Mouse (Mus musculus) limb, embryonic 13.5 days (tissue): ENCODE measurements at regions not wholly inside any gene's neighbourhood (a gene's known extent, or its start where the extent isn't known, plus 50 kb on each side); places are given as distances from the start of the nearest gene placed in this dataset.

Source experiments
- ATAC-seq: fragments of 200-750 bp; cut with Nextera tagmentation; 2 replicates; pipeline ENCODE4 v1.8.0; 2017; ENCODE audit warnings: low read depth, moderate number of reproducible peaks, moderate TSS enrichment; ENCODE audit not compliant: low FRiP score
- H3K27ac ChIP-seq: fragments of 300-500 bp; sonication (generic); 2 replicates; pipeline ENCODE4 v1.5.1; 2015; ENCODE audit warnings: inconsistent platforms, mild to moderate bottlenecking, moderate library complexity
- H3K27me3 ChIP-seq: fragments of 300-500 bp; sonication (generic); 2 replicates; pipeline ENCODE4 v1.6.1; 2015; ENCODE audit warnings: mild to moderate bottlenecking, inconsistent platforms
- H3K36me3 ChIP-seq: fragments of 300-500 bp; sonication (generic); 2 replicates; pipeline ENCODE4 v1.6.1; 2015; ENCODE audit warnings: inconsistent platforms, mild to moderate bottlenecking, moderate library complexity
- H3K4me1 ChIP-seq: fragments of 300-500 bp; sonication (generic); 2 replicates; pipeline ENCODE4 v1.6.1; 2015; ENCODE audit warnings: inconsistent platforms
- H3K4me2 ChIP-seq: fragments of 300-500 bp; sonication (generic); replicated peaks from 2 replicates; pipeline ENCODE4 v1.6.1; 2015; ENCODE audit warnings: inconsistent platforms, mild to moderate bottlenecking, moderate library complexity
- H3K4me3 ChIP-seq: fragments of 300-500 bp; sonication (generic); 2 replicates; pipeline ENCODE4 v1.5.1; 2015; ENCODE audit warnings: moderate library complexity, mild to moderate bottlenecking, inconsistent platforms
- H3K9ac ChIP-seq: fragments of 300-500 bp; sonication (generic); 2 replicates; pipeline ENCODE4 v1.6.1; 2015; ENCODE audit warnings: mild to moderate bottlenecking, inconsistent platforms
- H3K9me3 ChIP-seq: fragments of 300-500 bp; sonication (generic); 2 replicates; pipeline ENCODE4 v1.6.1; 2016; ENCODE audit warnings: inconsistent platforms
- WGBS: fragments of 180-500 bp; shearing (Covaris S2); methylation state at CpG from one replicate; pipeline ENCODE4 v1.1.7; 2015; 5-methylcytosine and 5-hydroxymethylcytosine counted together

DNA sequence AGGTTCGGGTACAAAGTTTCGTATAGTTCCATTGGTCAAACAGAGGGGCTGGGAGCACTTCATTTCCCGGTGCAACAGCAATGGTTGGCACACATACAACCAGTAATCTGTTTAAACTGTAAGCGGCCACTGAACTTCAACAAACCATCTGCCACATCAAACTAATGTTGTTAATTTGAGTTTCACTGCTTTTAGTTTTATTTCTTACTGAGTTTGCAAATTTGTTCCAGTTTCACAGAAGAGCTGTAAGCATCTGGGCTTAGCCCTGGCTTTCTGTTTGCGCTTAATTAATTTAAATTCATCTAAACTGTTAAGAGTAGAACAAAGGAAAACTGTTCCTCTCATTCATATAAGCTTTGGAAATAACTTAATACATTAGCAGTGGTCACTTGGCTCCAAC, 176.0 kb downstream of the Mreg start:
- H3K27ac ChIP-seq = no peak overlapping the region
- H3K36me3 ChIP-seq = no peaks in the 10 kb centered on the region
- H3K4me3 ChIP-seq = no peak overlapping the region
- H3K27me3 ChIP-seq = no peaks in the 10 kb centered on the region
- H3K4me2 ChIP-seq = no peak overlapping the region
- WGBS = 70% methylated on average over 5 of the region's 5 CpGs
- H3K4me1 ChIP-seq = peaks cover 10% of the 10 kb centered on the region
- no peak for ATAC-seq
- H3K9ac ChIP-seq = no peak overlapping the region
- no peaks in the 10 kb centered on the region for H3K9me3 ChIP-seq

DNA sequence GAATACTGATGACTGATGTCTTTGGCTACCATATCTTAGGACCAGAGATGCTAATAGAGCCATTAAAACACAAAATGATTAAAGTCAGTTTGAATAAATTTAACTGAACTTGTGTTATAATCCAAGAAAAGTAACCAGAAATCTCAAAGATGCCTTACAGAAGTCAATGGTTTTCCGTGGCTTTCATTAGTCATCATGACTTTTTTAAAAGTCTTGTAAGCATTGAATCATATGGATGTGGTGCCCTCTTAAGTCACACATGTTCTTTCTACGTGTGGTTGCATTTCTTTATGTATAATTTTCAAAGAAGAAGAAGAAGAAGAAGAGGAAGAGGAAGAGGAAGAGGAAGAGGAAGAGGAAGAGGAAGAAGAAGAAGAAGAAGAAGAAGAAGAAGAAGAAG, 178.2 kb downstream of the Mreg start:
- Histone ChIP-seq H3K9ac (no peak overlapping the region), H3K9me3 (no peaks in the 10 kb centered on the region), H3K4me2 (no peak overlapping the region), H3K36me3 (no peaks in the 10 kb centered on the region), H3K4me3 (no peak overlapping the region), H3K27ac (no peak overlapping the region), H3K4me1 (peaks cover 13% of the 10 kb centered on the region), H3K27me3 (no peaks in the 10 kb centered on the region)
- WGBS = 88% methylated on average over 2 of the region's 2 CpGs
- no peak for ATAC-seq

GRCm38 (mm10) chr1:72032214-72032613, 179.9 kb downstream of the Mreg start:
- no peaks in the 10 kb centered on the region for H3K36me3 ChIP-seq
- 86% methylated on average over 4 of the region's 4 CpGs for WGBS
- H3K27ac ChIP-seq = no peak overlapping the region
- no peaks in the 10 kb centered on the region for H3K9me3 ChIP-seq
- no peak overlapping the region for H3K4me2 ChIP-seq
- no peak overlapping the region for H3K4me3 ChIP-seq
- ATAC-seq = no peak
- no peak overlapping the region for H3K9ac ChIP-seq
- no peaks in the 10 kb centered on the region for H3K27me3 ChIP-seq
- 0 out of 2 replicates have a peak, but pooled peaks cover 3% of the 10 kb centered on the region for H3K4me1 ChIP-seq

DNA sequence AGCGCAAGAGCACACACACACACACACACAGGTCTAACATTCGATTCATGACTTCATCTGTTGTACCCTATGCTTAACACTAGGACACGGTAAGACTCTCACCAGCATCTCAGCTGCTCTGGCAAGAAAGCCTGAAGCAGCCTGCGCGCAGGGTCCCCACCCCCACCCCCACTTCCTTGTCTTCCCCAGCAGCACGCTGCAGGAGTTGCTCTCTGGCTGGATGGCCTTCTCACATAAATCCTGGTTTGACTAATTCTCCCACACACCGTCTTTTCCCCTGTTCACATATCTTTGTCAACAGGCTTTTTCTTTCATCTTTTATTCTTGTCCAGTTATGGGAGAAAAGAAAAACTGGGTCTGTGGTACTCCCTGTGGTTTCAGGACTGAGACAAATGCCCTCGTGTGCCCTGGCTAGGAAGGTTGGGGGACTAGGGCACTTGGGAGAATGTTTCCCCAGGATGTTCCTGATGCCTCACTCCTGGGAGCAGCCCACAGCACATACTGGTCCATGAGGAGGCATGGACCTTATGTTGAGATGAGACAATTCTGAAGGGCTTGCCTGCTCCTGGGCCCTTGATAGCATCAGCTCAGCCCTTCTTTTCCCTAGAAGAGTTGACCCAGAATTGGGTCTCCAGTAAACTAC, 181.2 kb downstream of the Mreg start:
- no peak overlapping the region for H3K27ac ChIP-seq
- no peak overlapping the region for H3K9ac ChIP-seq
- H3K36me3 ChIP-seq = no peaks in the 10 kb centered on the region
- no peaks in the 10 kb centered on the region for H3K27me3 ChIP-seq
- WGBS = 54% methylated on average over 8 of the region's 8 CpGs
- no peaks in the 10 kb centered on the region for H3K9me3 ChIP-seq
- ATAC-seq = no peak
- H3K4me1 ChIP-seq = 0 out of 2 replicates have a peak, but pooled peaks cover 3% of the 10 kb centered on the region
- H3K4me2 ChIP-seq = no peak overlapping the region
- no peak overlapping the region for H3K4me3 ChIP-seq

- Histone ChIP-seq H3K4me1 (0 out of 2 replicates have a peak, but pooled peaks cover 3% of the 10 kb centered on the region), H3K4me2 (no peak overlapping the region), H3K27ac (no peak overlapping the region), H3K9ac (no peak overlapping the region), H3K9me3 (no peaks in the 10 kb centered on the region), H3K36me3 (no peaks in the 10 kb centered on the region), H3K27me3 (no peaks in the 10 kb centered on the region), H3K4me3 (no peak overlapping the region)
- no peak for ATAC-seq
- WGBS = 72% methylated on average over 6 of the region's 6 CpGs
Measured at GRCm38 (mm10) chr1:72029625-72030024, 182.5 kb downstream of the Mreg start.

DNA sequence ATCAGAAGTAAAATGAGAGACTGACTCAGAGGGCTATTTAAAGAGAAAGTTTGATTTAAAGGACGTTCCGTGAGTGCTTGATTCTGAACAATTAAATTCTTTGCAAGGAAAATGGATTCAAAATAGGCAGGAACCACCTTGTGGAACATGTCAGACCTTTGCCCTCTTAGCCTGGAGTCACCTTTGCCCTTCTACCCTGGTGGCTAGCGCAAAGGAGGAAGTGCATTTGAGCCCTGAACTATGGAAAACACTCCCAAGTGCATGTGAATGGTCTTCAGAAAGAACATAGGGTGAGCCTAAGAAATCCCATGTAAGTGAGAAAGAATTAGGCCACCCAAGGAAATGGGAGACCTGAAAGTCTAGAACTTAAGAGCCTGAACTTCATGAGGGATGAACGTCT, 185.2 kb downstream of the Mreg start:
- Histone ChIP-seq H3K4me3 (no peak overlapping the region), H3K4me2 (no peak overlapping the region), H3K27ac (no peak overlapping the region), H3K9me3 (no peaks in the 10 kb centered on the region), H3K36me3 (no peaks in the 10 kb centered on the region), H3K27me3 (no peaks in the 10 kb centered on the region), H3K9ac (no peak overlapping the region), H3K4me1 (0 out of 2 replicates have a peak, but pooled peaks cover 3% of the 10 kb centered on the region)
- 92% methylated on average over 4 of the region's 4 CpGs for WGBS
- ATAC-seq = no peak

DNA sequence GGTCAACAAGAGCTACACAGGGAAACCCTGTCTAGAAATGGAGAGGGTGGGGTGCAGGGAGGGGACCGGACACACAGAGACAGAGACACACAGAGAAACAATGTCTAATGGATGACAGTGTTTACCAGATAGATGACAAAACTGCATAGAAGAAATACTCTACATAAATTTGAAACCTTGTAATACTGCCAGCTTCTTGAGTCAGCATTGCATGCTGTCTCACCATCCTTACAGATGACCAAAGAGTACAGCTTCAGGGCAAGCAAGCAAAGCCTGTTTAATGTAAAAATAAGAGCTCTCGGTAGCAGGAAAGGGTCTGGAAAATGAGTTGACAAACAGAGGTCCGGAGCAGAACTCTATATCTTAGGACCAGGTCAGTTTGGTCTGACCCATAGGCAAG, 189.5 kb downstream of the Mreg start:
- H3K27me3 ChIP-seq = no peaks in the 10 kb centered on the region
- H3K36me3 ChIP-seq = no peaks in the 10 kb centered on the region
- no peaks in the 10 kb centered on the region for H3K9me3 ChIP-seq
- peaks cover 21% of the 10 kb centered on the region for H3K4me1 ChIP-seq
- H3K27ac ChIP-seq = no peak overlapping the region
- WGBS = 86% methylated on average over 3 of the region's 3 CpGs
- H3K4me3 ChIP-seq = no peak overlapping the region
- H3K9ac ChIP-seq = no peak overlapping the region
- H3K4me2 ChIP-seq = no peak overlapping the region
- no peak for ATAC-seq

DNA sequence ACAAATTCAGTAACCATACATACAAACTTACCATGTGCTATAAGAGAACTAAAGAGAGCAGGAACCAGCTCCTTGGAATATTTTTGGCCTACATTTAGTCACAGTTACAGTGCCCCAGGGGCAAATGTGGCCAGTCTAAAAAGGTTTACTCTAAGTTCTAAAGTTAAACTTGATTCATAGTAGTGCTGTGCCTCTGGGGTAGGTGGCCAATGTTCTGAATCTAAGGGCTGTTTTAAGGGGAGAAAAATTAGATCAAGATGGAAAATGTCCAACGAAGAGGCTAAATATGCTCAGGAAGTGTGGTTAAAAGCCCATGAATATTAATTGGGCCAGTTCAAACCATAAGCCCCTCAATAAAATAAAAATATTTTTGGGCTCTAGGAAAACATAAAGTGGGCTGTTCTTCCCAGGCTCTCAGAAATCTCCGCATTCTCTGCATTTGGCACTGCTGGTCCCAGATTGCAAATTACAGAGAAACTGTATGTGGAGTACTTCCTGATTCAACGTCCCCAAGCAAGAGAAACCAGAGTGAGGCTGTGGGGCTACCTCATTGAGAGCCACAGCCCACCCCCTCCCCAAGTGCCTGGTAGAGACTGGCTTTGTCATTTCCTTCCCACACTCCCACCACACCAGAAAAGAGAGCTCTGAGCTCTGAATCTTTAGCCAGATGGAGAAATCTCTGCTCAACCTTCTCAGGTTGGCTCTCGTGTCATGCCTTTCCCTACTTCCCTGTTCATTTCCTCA, 193.5 kb downstream of the Mreg start:
- Histone ChIP-seq H3K9ac (no peak overlapping the region), H3K4me3 (no peak overlapping the region), H3K27me3 (no peaks in the 10 kb centered on the region), H3K9me3 (no peaks in the 10 kb centered on the region), H3K4me2 (no peak overlapping the region), H3K36me3 (no peaks in the 10 kb centered on the region), H3K27ac (peak overlapping the region; percentile 86), H3K4me1 (peaks cover 38% of the 10 kb centered on the region)
- WGBS = 18% methylated on average over 4 of the region's 4 CpGs
- peak; percentile 91 for ATAC-seq

DNA sequence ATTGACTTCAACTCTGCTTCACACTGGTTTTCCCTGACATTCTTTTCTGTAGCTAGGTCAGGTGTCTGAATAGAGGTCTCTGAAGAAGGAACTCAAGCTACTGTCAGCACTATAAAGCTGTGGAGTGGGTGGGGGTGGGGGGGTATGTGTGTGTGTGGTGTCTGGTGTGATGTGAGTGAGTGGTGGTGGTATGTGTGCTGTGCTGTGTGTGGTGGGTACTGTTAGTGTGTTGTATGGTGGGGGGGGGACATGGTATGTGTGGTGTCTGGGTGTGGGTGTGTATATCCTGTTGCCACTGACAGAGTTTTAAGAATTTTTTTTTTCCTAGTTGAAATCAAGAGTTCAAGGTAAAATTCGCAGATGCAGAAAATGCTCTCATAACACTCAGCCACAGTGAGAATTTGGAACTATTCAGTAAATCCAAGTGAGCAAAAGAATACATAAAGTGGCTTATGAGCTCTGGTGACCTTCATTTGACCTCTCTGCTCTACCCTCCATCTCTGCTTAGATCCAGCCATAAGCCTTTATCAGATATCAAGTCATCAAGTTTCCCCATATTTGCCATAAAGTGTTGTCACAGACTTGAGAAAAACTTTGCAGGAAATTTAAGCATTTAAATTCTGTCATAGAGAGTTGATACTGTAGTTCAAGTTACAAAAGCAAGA, 194.2 kb downstream of the Mreg start:
- Histone ChIP-seq H3K9me3 (no peaks in the 10 kb centered on the region), H3K4me3 (no peak overlapping the region), H3K36me3 (no peaks in the 10 kb centered on the region), H3K27me3 (no peaks in the 10 kb centered on the region), H3K27ac (peak overlapping the region; percentile 86), H3K4me2 (peak overlapping the region; percentile 32), H3K4me1 (peaks cover 38% of the 10 kb centered on the region), H3K9ac (no peak overlapping the region)
- peak; percentile 74 for ATAC-seq
- 29% methylated on average over 1 of the region's 1 CpGs for WGBS

DNA sequence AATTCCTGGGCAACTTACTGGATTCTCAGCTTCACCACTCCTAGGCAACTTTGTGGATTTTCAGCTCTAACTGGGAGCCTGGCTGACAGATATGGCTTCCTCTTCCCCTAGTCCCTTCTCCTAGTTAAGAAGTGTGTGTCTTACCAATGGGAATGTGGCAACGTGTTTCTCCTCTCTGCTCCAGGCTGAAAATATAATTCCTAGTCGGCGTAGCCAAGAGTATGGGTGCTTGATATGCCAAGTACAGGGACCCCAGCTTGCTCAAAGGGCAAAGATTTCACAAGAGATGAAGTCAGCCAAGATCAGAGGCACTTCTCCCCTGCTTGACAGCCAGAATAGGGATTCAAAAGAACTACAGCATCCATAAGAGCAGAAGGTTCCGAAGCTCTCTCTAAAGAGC, 196.6 kb downstream of the Mreg start:
- H3K9ac ChIP-seq = no peak overlapping the region
- H3K27me3 ChIP-seq = no peaks in the 10 kb centered on the region
- H3K9me3 ChIP-seq = no peaks in the 10 kb centered on the region
- H3K4me2 ChIP-seq = no peak overlapping the region
- peaks cover 38% of the 10 kb centered on the region for H3K4me1 ChIP-seq
- no peak overlapping the region for H3K4me3 ChIP-seq
- no peak overlapping the region for H3K27ac ChIP-seq
- H3K36me3 ChIP-seq = no peaks in the 10 kb centered on the region
- WGBS = 90% methylated on average over 4 of the region's 4 CpGs
- no peak for ATAC-seq

GRCm38 (mm10) chr1:72014580-72014979, 197.5 kb downstream of the Mreg start:
- Histone ChIP-seq H3K9me3 (no peaks in the 10 kb centered on the region), H3K27ac (no peak overlapping the region), H3K36me3 (no peaks in the 10 kb centered on the region), H3K4me2 (no peak overlapping the region), H3K9ac (no peak overlapping the region), H3K27me3 (no peaks in the 10 kb centered on the region), H3K4me3 (no peak overlapping the region), H3K4me1 (peaks cover 35% of the 10 kb centered on the region)
- 54% methylated on average over 2 of the region's 2 CpGs for WGBS
- ATAC-seq = no peak

GRCm38 (mm10) chr1:72013863-72014262, 198.2 kb downstream of the Mreg start:
- H3K9me3 ChIP-seq = no peaks in the 10 kb centered on the region
- peaks cover 28% of the 10 kb centered on the region for H3K4me1 ChIP-seq
- no peak overlapping the region for H3K4me3 ChIP-seq
- no peak overlapping the region for H3K4me2 ChIP-seq
- H3K9ac ChIP-seq = no peak overlapping the region
- H3K27me3 ChIP-seq = no peaks in the 10 kb centered on the region
- ATAC-seq = no peak
- WGBS = 89% methylated on average over 7 of the region's 7 CpGs
- no peak overlapping the region for H3K27ac ChIP-seq
- no peaks in the 10 kb centered on the region for H3K36me3 ChIP-seq
